Mouse (Mus musculus) erythroblast, embryonic 14.5 days (primary cell): ENCODE data around the gene Drg2. TPM values are rescaled to one million over a fixed set of nuclear protein-coding genes. Genes with fewer than 3 reads are reported as not detected.
"Not testable (repeated sequence)": the region's sequence is repeated elsewhere in the genome, so short reads cannot be mapped to it uniquely, and the experiment has no call there.

Experiments used
- H3K27me3 ChIP-seq: 2 replicates; pipeline ENCODE4 v1.6.1; 2012; ENCODE audit warnings: inconsistent platforms; ENCODE audit not compliant: control insufficient read depth
- H3K36me3 ChIP-seq: 2 replicates; pipeline ENCODE4 v1.6.1; 2012; ENCODE audit warnings: mild to moderate bottlenecking, inconsistent platforms; ENCODE audit not compliant: control insufficient read depth
- H3K4me1 ChIP-seq: 2 replicates; pipeline ENCODE4 v1.6.1; 2012; ENCODE audit warnings: inconsistent platforms; ENCODE audit not compliant: control insufficient read depth
- H3K4me3 ChIP-seq: replicated peaks from 2 replicates; pipeline ENCODE3; 2012; ENCODE audit warnings: moderate library complexity, mild to moderate bottlenecking, inconsistent platforms
- H3K9me3 ChIP-seq: 2 replicates; pipeline ENCODE4 v1.6.1; 2012; ENCODE audit warnings: low read length, inconsistent platforms, mixed read lengths; ENCODE audit not compliant: control insufficient read depth
- GATA1 ChIP-seq: IDR thresholded peaks from 2 replicates; pipeline ENCODE4 v1.6.1; 2012; ENCODE audit warnings: low read length, inconsistent platforms, mixed read lengths
- TAL1 ChIP-seq: IDR thresholded peaks from 3 replicates; pipeline ENCODE4 v1.6.1; 2012; ENCODE audit warnings: low read length, inconsistent platforms, mixed read lengths
- polyA plus RNA-seq: library from polyadenylated mRNA; stranded (reverse); fragments of >175 nt; gene quantifications from 2 replicates; pipeline ENCODE4 v1.2.3, GENCODE M21; 2012

The Drg2 gene
- polyA plus RNA-seq, 1 experiment = 2.5 TPM

GRCm38 (mm10) chr11:60423006-60423405 lies 31.4 kb upstream of the Drg2 start:
- Histone ChIP-seq H3K4me3 (no peak overlapping the region), H3K4me1 (peaks cover 26% of the 10 kb centered on the region), H3K9me3 (no peaks in the 10 kb centered on the region), H3K36me3 (peaks cover 39% of the 10 kb centered on the region), H3K27me3 (no peaks in the 10 kb centered on the region)
- TF ChIP-seq TAL1 (no peak), GATA1 (no peak)

DNA sequence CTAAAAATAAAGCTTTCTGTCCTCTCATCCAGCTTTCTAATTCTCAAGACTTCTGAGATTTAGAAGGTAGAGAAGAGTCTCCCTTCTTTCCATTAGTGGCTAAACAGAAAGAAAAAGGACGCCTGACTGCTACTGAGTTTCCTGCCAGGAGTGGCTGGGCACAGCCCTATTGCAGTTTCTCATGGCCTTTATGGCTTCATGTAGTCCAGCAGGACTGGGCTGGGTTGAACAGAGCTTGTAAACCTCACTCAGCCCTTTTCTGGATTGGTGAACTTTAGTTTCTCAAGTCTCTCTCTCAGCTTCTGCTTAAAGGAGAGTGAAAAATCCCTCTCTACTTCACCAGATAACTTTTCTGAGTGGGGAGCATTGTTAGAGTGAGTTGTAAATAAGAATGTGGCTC lies 28.0 kb upstream of the Drg2 start:
- Histone ChIP-seq H3K4me1 (peaks cover 5% of the 10 kb centered on the region), H3K9me3 (no peaks in the 10 kb centered on the region), H3K4me3 (no peak overlapping the region), H3K36me3 (peaks cover 54% of the 10 kb centered on the region), H3K27me3 (no peaks in the 10 kb centered on the region)
- TF ChIP-seq GATA1 = no peak
- TF ChIP-seq TAL1 = no peak

GRCm38 (mm10) chr11:60427628-60428027 lies 26.8 kb upstream of the Drg2 start:
- Histone ChIP-seq H3K4me1 (0 out of 2 replicates have a peak, but pooled peaks cover 2% of the 10 kb centered on the region), H3K27me3 (no peaks in the 10 kb centered on the region), H3K4me3 (no peak overlapping the region), H3K9me3 (no peaks in the 10 kb centered on the region), H3K36me3 (peaks cover 66% of the 10 kb centered on the region)
- TF ChIP-seq TAL1 = no peak
- TF ChIP-seq GATA1 = no peak

- TF ChIP-seq GATA1 (no peak), TAL1 (no peak)
- Histone ChIP-seq H3K9me3 (no peaks in the 10 kb centered on the region), H3K4me3 (no peak overlapping the region), H3K27me3 (no peaks in the 10 kb centered on the region), H3K4me1 (peaks cover 22% of the 10 kb centered on the region), H3K36me3 (peaks cover 89% of the 10 kb centered on the region)
Observed at GRCm38 (mm10) chr11:60433501-60433900, 20.9 kb upstream of the Drg2 start.

- Histone ChIP-seq H3K9me3 (no peaks in the 10 kb centered on the region), H3K36me3 (peaks cover 91% of the 10 kb centered on the region), H3K27me3 (no peaks in the 10 kb centered on the region), H3K4me3 (no peak overlapping the region), H3K4me1 (peaks cover 22% of the 10 kb centered on the region)
- TF ChIP-seq TAL1 (no peak), GATA1 (no peak)
Observed at GRCm38 (mm10) chr11:60435133-60435532, 19.3 kb upstream of the Drg2 start.

DNA sequence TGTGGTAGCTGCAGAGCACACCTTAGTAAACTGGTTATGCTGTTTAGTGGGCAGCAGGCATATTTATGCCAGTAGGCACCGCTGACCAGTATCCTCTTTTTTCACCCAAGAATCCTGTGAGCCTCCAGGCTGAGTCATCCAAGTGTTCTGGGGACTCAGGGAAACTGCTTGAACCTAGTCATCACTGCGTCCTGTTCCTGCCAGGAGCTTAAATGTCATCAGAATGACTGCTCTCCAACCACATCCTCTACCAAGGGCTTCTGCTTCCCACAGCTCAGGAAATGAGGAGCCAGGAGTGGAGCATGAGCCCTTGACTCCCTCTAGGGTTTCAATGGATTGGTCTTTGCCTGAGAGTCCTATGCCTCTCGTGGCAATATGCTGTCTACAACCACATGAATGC lies 17.8 kb upstream of the Drg2 start:
- Histone ChIP-seq H3K4me3 (no peak overlapping the region), H3K27me3 (no peaks in the 10 kb centered on the region), H3K36me3 (peaks cover 95% of the 10 kb centered on the region), H3K9me3 (no peaks in the 10 kb centered on the region), H3K4me1 (peaks cover 22% of the 10 kb centered on the region)
- TF ChIP-seq GATA1 (no peak), TAL1 (no peak)

DNA sequence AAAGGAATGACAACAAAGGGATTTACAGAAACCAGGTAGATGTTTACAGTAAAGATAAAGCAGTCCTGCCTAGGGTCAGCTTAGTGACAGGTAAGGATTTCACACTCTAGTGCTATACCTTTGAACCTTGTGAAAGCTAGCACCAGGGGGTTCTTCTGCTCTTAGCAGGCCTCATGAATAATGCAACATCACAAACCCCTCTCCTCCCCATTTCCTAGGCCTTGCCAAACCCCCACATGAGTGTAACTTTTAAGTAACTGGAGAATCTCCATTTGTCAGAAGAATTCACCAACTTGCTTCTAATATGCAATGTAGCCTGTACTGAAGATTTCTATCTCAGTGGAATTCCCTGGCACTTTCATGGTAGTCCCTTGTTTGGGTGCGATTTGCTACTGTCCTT lies 14.8 kb upstream of the Drg2 start:
- not testable (repeated sequence) for H3K27me3 ChIP-seq, H3K4me3 ChIP-seq, H3K9me3 ChIP-seq
- Histone ChIP-seq H3K4me1 (peaks cover 11% of the 10 kb centered on the region), H3K36me3 (peaks cover 96% of the 10 kb centered on the region)

DNA sequence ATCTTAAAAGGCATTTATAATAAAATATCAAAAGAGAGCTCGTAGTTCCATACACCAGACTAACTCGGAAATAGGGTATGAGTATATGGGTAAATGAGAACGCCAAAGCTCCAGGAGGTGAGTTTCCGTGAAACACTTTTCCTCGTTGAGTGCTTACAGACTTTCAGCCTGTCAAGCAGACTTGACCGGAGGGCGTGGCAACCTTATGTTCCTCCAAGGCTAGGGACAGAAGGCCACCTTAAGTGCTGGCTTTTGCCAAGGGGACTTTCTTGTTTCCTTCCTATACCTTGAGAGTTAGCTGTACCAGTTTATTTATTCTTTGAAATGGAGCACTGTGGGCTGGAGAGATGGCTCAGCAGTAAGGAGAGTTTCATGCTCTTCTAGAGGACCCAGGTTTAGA lies 14.2 kb upstream of the Drg2 start:
- Histone ChIP-seq H3K27me3 (no peaks in the 10 kb centered on the region), H3K4me3 (no peak overlapping the region), H3K36me3 (peaks cover 92% of the 10 kb centered on the region), H3K4me1 (peaks cover 5% of the 10 kb centered on the region), H3K9me3 (no peaks in the 10 kb centered on the region)
- no peak for TF ChIP-seq GATA1
- no peak for TF ChIP-seq TAL1

GRCm38 (mm10) chr11:60442896-60443295 lies 11.5 kb upstream of the Drg2 start:
- H3K36me3 ChIP-seq = peaks cover 67% of the 10 kb centered on the region

DNA sequence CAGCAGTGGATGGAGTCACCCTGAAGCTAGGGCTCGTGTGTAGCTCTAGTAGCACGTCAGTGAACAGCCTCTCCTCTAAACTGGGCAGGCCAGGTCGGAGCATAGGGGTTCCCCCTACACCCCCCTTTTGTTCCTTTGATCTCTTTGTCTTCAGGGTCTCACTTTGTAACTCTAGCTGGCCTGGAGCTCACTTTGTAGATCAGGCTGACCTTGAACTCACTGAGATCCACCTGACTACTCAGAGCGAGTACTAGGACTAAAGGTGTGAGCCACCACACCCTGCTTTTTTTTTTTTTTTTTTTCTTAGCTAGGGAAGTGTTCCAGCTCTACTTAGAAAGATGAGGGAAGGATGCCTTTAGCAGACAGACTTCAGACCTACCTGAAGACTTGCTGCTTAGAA lies 10.4 kb upstream of the Drg2 start:
- TF ChIP-seq TAL1 (no peak), GATA1 (no peak)
- Histone ChIP-seq H3K9me3 (no peaks in the 10 kb centered on the region), H3K4me3 (no peak overlapping the region), H3K27me3 (no peaks in the 10 kb centered on the region), H3K4me1 (no peaks in the 10 kb centered on the region), H3K36me3 (peaks cover 56% of the 10 kb centered on the region)

More at GRCm38 (mm10) chr11:60442896-60443295, 11.5 kb upstream of the Drg2 start:
- Histone ChIP-seq H3K27me3 (no peaks in the 10 kb centered on the region), H3K4me3 (no peak overlapping the region), H3K9me3 (no peaks in the 10 kb centered on the region), H3K4me1 (no peaks in the 10 kb centered on the region)
- no peak for TF ChIP-seq TAL1
- no peak for TF ChIP-seq GATA1
